Mouse (Mus musculus) monocyte, adult 5-6 weeks (primary cell): ENCODE measurements around the gene Aldh2. TPM values are rescaled to one million over a fixed set of nuclear protein-coding genes. Genes with fewer than 3 reads are reported as not detected.

Experiments used
- ATAC-seq: fragments of 153-309, 156-312 bp; replicated peaks from 2 replicates; pipeline ENCODE4 v1.8.0; 2017; ENCODE audit warnings: mild to moderate bottlenecking; ENCODE audit not compliant: low TSS enrichment, insufficient number of reproducible peaks, severe bottlenecking, poor library complexity, low FRiP score
- total RNA-seq: library from RNA; stranded (forward); fragments of 200-1000, 200-491, 200-594 nt; gene quantifications from 3 replicates; pipeline ENCODE4 v1.2.3, GENCODE M21; 2017

The Aldh2 gene
- total RNA-seq, 1 experiment from 2014 or later, result 259 TPM

DNA sequence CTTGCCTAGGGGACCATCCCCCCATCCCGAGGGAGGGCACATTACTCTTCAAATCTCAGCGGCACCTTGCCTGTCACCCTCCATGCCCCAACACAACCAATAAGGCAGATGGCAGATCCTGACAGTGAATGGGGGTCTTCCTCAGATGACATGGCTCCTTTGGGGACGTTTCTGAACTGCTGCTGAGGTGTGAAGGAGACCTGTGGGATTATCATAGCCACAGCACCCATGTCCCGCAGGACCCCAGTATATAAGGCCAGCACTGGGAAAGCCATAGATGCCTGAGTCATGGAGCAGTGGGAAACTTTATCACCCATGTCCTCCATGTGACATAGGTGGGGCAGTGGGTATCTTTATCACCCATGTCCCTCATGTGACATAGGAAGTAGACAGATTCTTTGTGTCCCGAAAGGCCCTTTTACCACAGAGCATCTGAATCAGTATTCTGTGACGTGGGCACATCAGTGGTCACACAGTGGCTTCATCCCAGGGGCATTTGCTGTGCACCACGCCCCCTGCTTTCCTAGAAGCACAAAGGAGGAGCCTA is 4.4 kb upstream of the Aldh2 start:
- ATAC-seq, result no peak

DNA sequence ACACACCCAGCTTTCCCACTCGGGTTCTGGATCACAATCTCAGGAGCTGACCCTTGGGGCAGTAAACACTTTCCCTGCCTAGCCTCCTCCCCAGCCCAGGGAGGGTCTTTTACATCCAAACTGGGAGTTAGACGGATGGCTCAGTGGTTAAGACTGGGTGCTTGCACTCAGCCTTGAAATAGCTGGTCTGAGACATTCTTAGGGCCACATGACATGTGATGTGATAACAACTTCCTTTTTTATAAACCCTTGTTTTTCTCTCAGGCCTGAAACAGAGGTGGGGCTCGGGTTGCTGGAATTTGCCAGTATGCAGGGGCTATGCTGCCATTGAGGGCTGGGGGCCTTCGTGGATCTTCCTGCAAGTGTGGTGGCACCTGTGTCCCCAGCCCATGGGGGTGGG is 3.7 kb upstream of the Aldh2 start:
- ATAC-seq, result 0 out of 2 replicates have a peak, but pooled peaks have one; percentile 31

DNA sequence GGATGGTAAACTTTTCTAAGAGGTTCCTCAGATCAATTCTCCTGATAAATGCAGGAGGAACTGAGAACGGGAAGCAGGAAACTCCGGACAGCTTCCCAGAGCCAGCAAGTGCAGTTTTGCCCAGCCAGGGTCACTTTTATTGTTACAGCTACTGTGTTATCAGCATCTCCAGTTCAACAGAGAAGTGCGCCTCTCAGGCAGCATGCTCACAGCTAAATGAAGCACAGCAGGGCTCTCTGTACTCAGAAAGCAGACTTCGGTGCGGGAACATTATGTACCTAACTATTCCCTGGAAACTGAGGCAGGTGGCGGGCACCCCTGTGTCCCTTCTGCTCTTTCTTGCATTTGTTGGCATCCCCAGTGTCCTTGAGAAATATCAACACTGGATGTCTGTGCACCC is 2.6 kb upstream of the Aldh2 start:
- ATAC-seq, result no peak

DNA sequence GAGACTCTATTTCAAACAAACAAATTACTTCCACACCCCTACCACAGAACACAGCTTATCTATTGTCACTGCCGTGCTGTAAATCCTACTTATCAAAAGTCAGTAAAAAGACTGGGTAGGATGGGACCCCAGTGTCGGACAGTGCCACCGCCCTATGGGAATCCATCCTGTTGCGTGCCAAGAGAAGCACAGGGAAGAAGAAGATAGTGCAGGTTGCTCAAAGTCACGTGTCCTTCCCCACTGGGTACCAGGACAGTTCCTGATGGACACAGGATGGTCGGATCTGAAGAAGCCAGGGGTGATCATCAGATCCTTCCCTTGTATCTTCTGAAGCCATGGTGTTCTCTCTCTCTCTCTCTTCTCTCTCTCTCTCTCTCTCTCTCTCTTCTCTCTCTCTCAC is 2.1 kb upstream of the Aldh2 start:
- no peak for ATAC-seq

DNA sequence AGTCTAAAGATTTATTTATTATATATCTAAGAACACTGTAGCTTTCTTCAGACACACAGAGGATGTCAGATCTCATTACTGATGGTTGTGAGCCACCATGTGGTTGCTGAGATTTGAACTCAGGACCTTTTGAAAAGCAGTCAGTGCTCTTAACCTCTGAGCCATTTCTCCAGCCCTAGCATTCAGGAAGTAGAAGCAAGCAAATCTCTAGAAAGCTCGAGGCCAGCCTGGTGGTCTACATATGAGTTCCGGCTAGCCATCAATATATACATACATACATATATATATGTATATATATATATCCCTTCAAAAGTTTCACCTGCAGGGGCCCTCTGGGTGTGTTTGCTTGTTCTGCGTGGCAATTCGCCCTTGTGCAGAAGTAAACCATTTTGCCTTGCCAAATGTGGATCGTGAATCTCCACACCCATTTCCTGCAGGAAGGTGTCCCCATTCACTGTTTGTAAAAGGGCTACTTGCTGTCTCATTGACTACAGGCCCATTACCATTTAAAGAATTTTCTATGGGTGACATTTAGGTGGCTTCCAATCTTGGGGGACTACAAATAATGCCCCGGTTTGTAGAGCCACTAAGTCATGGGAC is 1.2 kb upstream of the Aldh2 start:
- ATAC-seq, result no peak

DNA sequence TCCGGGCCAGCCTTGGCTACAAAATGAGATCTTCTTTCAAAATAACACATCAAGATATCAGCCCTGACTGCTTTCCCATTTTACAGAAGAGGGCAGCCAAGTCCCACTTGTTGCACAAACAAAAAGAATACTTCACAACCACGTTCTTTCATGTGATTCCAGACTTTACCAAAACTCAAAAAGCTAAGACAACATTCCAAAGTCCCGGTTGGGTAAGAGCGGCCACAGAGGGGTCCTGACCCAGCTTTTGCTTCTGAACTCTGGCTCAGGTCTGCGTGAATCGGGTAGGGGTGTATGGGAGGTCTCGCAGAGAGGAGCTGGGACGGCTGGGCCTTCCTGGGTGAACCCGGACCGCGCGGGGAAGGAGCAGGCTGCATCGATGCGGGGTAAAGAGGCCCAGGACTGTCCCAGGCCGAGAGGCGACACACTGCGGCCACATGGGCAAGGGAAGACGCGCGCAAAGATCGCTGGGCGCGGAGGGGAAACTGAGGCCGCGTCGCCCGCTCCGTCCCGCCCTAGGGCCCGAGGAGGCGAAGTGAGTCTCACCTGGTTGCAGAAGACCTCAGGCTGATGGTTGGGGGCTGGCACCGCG is 712 bp downstream of the Aldh2 start:
- ATAC-seq, result no peak

DNA sequence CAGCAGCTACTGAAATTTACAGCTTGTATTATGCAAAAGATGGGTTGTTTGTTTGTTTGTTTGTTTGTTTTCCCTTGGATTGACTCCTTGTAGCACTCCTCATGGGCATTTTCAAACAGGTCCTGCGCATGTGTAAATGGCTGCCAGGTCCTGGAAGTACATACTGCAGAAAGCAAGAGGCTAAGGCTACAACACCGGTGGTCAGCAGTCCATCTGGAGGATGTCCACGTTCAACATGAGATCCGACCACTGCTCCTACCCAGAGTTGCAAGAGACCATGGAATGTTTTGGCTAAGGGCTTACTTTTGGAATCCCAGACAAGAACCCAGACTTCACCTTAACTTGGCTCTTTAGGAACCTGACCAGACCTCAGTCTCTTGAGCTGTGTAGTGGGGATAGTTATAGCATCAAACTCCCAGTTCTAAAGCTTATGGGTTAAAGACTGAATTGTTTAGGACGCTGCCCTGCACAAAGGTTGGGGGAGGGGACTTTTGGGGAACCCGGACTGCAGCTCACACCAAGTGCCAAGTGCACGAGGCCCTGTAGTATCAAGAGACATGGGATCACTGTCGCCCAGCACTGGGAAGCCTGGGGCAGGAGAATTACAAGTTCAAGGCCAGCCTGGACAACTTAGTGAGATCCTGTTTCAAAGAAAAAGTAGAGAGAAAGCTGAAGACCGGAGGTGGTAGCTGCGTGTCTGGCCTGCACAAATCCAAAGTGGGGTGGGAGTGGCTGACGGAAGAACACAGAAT is 1.4 kb downstream of the Aldh2 start:
- ATAC-seq, result no peak

DNA sequence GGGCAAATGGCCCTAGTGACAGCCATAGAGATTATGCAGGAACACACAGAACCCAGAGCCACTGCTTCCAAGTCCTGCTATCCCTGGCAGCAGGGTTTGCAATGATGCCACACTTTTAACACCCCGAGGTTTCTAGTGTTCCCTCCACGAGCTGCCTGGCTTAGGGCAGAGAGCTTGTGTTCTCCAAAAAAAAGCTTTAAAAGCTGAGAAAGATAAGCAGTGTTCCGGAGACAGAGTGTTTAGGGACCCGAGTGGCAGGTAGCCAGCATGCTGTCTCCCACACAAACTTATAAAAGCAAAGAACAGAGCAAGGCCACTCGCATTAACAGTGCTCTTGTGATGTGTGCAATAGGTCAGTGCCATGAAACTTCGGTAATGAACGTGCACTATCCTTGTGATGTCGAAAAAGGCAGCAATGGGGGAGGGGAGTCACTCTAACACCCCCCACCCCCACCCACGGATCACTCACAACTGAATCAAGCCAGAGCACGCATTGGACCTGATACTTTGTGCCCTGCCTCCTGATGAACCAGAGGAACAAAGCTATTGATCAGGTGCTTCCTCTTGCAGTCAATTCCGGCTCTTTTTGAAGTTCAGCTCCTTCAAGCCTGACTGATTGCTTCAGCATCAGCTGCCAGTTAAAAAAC is 2.1 kb downstream of the Aldh2 start:
- ATAC-seq, result no peak

DNA sequence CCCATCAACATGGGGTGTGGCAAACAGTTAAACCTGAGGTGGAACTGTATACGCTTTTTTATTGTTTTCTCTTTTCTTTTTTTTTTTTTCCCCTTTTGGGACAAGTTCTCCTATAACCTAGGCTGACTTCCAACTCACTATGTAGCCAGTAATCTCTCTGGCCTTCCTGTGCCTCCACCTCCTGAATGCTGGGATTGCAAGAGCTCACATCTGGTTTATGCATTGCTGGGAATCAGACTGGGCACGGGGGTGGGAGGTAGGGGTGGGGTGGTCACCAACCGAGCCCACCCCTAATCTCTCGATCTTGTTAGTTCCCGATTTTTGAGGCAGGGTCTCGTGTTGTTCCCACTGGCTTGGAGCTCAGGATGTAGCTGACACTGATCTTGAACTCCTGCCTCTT is 3.7 kb downstream of the Aldh2 start:
- no peak for ATAC-seq

DNA sequence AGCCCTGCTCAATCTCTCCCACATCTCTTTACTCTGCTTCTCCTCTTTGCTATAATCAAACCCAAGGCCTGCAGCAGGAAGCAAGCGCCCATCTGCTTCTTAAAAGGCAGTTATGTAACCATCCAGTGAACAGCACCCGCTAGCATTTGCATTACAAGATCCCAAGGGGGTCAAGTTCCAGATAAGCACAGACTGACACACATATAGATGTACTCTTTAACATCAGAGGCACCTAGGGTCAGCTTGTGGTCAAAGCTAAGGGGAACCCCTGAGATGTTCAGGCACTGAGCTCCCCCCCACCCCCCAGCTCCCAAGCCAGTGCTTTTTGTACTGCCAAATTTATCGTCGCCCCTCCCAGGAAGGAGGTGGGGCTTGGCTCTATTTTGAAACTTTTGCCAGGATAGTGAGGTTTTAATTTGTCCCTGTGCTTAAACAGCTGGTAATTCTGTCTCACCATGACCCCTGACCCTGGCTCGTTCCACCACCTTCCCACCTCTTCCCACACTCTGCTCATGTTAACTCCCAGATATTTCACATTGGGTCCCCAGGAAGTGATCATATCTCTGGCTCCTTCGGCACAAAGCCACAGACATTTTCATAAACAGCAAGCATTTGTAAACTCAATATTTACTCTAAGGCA is 7.1 kb downstream of the Aldh2 start:
- peak; percentile 38 for ATAC-seq

DNA sequence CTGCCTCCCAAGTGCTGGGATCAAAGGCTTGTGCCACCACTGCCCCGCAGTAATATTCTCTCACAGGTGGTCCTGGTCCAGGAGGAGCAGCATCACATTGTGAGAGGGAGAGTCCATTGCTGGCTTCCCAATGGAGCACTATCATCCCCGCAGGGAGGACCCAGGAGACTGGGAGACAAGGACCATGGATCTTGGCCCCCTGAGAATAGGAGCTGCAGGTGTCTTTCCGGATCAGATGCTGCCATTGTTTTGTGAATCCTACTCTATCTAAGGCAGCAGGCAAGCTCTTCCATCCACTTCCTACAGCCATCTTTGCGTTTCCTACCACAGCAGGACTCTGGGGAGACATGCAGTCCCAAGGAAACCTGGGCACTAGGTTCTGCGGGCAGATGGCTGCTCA is 7.9 kb downstream of the Aldh2 start:
- no peak for ATAC-seq

DNA sequence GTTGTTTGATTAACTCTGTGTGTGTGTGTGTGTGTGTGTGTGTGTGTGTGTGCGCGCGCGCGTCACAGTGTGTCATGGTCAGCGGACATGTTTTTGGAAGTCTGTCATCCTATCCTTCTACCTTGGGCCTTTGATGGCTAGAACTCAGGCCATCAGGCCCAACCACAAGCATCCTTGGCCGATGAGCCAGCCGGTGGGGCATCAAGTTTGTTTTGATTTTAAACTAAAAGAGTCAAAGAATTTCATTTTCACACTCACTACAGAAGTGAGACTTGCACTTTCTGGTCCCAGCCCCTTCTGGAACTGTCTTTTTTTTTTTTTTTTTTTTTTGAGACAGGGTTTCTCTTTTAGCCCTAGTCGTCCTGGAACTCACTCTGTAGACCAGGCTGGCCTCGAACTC is 8.6 kb downstream of the Aldh2 start:
- no peak for ATAC-seq

DNA sequence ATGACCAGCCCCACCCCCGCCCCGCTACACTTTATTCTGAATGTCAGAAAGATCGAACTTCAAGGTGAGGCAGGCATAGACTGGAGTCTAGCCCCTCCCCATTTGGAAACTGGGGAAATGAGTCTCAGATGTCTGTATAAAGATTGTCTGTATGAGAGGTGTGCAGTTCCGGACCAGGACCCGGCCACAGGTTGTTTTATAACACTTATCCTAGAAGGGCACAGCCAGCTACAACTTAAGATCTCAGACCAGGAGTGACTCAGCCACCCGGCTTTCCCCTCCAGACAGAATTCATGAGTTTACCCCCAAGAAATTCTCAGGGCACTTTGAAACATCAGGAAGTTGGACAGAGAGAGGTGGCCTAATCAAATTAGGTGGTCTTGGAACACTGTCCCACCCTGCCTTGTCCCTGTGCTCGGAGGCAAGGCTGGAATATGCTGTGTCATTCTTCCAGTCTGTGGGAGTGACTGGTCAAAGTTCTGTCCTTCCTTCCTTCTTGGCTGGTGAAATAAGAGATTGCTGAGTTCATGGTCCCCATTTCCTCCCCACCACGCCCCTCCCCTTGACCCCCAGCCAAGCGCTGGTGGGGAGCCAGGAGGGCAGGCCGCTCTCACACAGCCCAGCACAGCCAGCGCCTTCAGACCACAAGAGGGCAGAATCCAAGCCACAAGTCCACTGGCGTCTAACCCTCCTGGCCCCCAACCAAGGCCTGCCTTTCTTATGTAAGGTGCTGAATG is 9.7 kb downstream of the Aldh2 start:
- ATAC-seq, result peak; percentile 88

DNA sequence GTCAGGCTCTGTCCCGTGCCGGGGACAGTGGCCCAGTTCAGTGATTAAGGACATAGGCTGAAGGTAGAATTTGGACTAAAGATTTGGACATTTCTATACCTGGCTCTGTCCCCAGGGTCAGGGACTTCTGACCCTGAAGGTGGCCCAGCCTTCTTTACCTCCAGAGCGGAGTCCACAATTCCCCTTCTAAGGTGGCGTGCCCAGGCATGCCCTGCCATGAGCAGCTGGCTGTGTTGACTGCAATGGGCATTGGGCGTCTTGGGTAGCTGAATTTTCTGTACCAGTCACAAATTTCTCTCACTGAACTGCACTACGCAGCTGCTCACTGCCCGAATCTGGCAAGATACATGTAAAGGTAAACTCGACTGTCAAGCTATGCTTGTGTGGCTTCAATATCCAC is 11.7 kb downstream of the Aldh2 start:
- ATAC-seq, result no peak

DNA sequence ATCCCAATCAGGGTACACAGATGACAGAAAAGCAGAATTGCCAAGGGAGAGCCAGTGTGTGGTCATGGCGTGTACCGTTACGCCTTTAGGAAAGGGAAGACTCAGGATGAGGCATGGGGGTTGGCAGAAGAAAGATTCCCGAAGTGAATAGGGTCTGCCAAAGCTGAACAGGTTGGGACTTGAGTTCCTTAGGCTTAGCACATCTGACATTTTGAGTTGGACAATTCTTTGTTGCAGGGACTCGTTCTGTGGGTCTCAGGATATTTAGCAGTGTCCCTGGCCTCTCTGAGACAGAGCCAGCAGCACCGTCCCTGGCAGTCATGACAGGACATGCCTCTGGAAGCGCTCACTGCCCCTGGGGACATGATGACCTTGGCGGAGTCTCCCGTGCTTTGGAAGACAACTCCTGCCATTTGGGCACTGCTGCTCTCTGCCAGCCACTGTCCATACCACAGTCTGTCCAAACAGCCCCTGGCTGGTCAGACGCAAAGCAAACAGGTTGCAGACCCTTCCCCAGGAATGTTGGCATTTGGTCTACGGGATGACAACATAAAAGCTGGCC is 16.6 kb downstream of the Aldh2 start:
- ATAC-seq, result no peak

DNA sequence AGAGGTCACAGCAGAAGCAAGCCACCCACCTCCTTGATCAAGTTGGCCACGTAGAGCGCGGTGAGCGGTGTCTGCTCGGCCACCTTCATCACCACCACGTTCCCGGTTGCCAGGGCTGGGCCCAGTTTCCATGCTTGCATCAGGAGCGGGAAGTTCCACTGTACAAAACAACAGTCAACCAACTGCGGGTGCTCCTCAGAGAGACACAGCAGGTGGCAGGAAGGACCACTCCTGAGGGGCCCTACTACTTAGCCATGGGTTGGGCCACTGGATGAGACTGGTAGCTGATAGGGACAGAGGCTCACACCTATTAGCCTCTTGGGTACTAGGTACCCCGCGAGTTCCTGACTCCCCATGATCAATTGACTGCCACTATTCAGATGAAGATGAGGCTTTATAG is 17.8 kb downstream of the Aldh2 start:
- no peak for ATAC-seq

DNA sequence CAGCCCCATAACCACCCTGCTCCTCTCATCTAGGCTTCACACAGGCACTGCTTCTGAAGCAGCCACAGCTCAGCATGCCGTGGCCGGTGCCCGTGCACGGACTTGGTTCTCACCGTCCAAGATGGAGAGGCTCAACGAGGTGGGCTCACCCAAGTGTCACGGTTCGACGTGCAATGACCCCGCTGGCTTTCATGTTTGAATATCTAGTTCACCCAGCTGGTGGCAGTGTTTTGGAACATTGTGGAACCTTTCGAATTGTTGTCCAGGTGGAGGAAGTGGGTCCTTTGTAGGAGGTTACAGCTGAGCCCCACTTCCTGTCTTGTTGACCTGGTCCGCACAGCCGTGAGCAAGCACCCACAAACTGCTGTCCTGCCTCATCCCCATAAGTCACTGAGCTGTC is 19.5 kb downstream of the Aldh2 start:
- ATAC-seq, result no peak

DNA sequence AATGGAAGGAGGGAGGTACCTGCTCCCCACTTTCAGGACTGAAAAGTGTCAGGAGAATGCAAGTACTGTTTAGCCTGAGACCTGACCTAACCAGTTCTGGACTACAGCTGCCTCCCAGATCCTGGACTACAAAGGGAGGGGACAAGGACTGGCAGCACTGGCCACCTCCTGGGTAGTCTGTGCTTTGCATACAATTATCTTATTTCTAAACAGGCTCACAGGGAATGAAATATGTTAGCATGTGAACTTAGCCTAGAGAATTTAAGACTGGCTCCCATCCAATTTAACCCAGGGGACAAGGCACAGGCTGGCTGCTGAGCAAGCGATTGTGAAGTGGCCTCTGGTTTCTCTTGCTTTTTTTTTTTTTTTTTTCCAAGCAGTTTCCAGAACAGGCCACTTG is 22.8 kb downstream of the Aldh2 start:
- ATAC-seq, result no peak
